Mouse (Mus musculus) cerebellum, adult 2 months (tissue): ENCODE data around the gene Nppa.

Source experiments
- CTCF ChIP-seq: fragments of 200-500 bp; IDR thresholded peaks from 2 replicates; pipeline ENCODE4 v1.5.1; 2011; ENCODE audit warnings: low read depth, mild to moderate bottlenecking, control low read depth, low read length, moderate library complexity, borderline replicate concordance; ENCODE audit not compliant: insufficient read depth
- POLR2A ChIP-seq: fragments of 200-500 bp; IDR thresholded peaks from 2 replicates; pipeline ENCODE4 v1.6.1; 2011; ENCODE audit warnings: low read length, control low read depth, borderline replicate concordance; ENCODE audit not compliant: insufficient read depth

DNA sequence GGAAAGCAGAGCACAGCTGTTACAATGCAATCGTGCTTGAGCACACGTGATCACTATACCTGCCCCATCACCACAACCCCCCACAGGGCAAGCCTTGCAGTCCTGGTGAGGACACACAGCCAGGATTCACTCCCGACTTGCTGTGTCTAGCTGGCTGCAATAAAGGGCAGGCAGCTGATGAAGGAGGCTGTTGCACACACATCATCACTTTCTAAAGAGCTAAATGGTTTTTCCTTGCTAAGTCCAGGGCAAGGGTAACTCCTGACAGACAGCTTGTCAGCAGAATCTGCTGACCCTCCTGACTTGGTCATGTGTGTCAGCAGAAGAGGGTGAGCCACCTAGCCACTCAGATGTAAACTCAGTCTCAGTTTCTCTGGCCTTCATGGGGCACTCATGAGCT lies 16.5 kb downstream of the Nppa start:
- TF ChIP-seq CTCF, result no peak
- TF ChIP-seq POLR2A, result no peak
